In the genomic region with DNA sequence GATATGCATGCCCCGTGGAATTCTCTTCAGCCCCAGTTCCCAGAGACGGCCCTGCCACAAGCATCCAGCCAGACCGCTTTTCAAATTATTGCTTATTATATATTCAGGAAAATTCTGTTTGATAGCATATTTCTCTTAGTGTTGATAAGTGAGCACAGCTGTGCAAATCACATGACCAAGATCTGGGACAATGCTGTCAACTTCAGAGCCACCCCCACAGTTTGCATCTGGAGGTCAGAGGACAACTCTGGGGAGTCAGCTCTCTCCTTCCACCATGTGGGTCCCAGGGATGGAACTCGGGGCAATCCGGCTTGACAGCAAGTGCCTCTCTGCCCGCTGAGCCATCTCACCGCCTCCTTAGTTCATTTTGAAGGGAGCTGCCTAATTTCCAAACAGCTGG, we compare ENCODE assay signal across 17 mouse cellular contexts.
DNase-seq lines count a peak whose midpoint lies in the region; ATAC-seq lines count a peak whose summit lies in the region.
"Had no signal": no experiment of that assay in that cellular context is flagged by ENCODE, and none has a peak within 500 bp of the region (broad histone marks: within the 10 kb centered on the region; RNA-seq: fewer than 3 reads in every experiment).

No protein-coding gene starts in this region.

- no peak overlapping the region for H3K4me2 ChIP-seq in embryonic facial prominence, embryonic 12.5 days (replicated peaks)
- H3K4me2 ChIP-seq in kidney, embryonic 14.5 days (replicated peaks; ENCODE audit: low read depth, low read length) = no peak overlapping the region
- no peak overlapping the region for H3K4me2 ChIP-seq in lung, embryonic 15.5 days
- no peak overlapping the region for H3K4me2 ChIP-seq in stomach, embryonic 15.5 days
- H3K4me2 ChIP-seq: hindbrain, embryonic 13.5 days; liver, embryonic 12.5 days; midbrain, embryonic 15.5 days had no signal

- H3K4me3 ChIP-seq in embryonic facial prominence, embryonic 12.5 days = no peak overlapping the region
- H3K4me3 ChIP-seq in embryonic facial prominence, embryonic 10.5 days = no peak overlapping the region
- H3K4me3 ChIP-seq in kidney, embryonic 14.5 days (ENCODE audit: low read length) = no peak overlapping the region
- H3K4me3 ChIP-seq in lung, embryonic 15.5 days = no peak overlapping the region
- H3K4me3 ChIP-seq in stomach, embryonic 15.5 days (replicated peaks) = no peak overlapping the region
- H3K4me3 ChIP-seq: hindbrain, embryonic 13.5 days; liver, embryonic 12.5 days; midbrain, embryonic 15.5 days had no signal

- 57% methylated on average over 7 of the region's 7 CpGs for WGBS in embryonic facial prominence, embryonic 12.5 days
- 76% methylated on average over 7 of the region's 7 CpGs for WGBS in embryonic facial prominence, embryonic 10.5 days
- WGBS in kidney, embryonic 14.5 days = 53% methylated on average over 7 of the region's 7 CpGs
- 33% methylated on average over 7 of the region's 7 CpGs for WGBS in lung, embryonic 15.5 days
- 31% methylated on average over 7 of the region's 7 CpGs for WGBS in stomach, embryonic 15.5 days

- no peaks in the 10 kb centered on the region for H3K36me3 ChIP-seq in embryonic facial prominence, embryonic 12.5 days
- H3K36me3 ChIP-seq in embryonic facial prominence, embryonic 10.5 days (replicated peaks) = no peaks in the 10 kb centered on the region
- H3K36me3 ChIP-seq in kidney, embryonic 14.5 days (ENCODE audit: control insufficient read depth, insufficient read depth, low read length) = no peaks in the 10 kb centered on the region
- H3K36me3 ChIP-seq in lung, embryonic 15.5 days = no peaks in the 10 kb centered on the region
- no peaks in the 10 kb centered on the region for H3K36me3 ChIP-seq in stomach, embryonic 15.5 days
- H3K36me3 ChIP-seq: hindbrain, embryonic 13.5 days; liver, embryonic 12.5 days; midbrain, embryonic 15.5 days had no signal

- H3K27ac ChIP-seq in embryonic facial prominence, embryonic 12.5 days = 0 out of 2 replicates have a peak overlapping the region, but pooled peaks have one; percentile 36
- H3K27ac ChIP-seq in embryonic facial prominence, embryonic 10.5 days (replicated peaks) = no peak overlapping the region
- H3K27ac ChIP-seq in kidney, embryonic 14.5 days (ENCODE audit: low read depth, low read length) = peak overlapping the region; percentile 44
- peak overlapping the region; percentile 66 for H3K27ac ChIP-seq in lung, embryonic 15.5 days
- peak overlapping the region; percentile 88 for H3K27ac ChIP-seq in stomach, embryonic 15.5 days
- H3K27ac ChIP-seq: hindbrain, embryonic 13.5 days; liver, embryonic 12.5 days; midbrain, embryonic 15.5 days had no signal

- H3K9ac ChIP-seq in embryonic facial prominence, embryonic 12.5 days = no peak overlapping the region
- no peak overlapping the region for H3K9ac ChIP-seq in kidney, embryonic 14.5 days (ENCODE audit: low read depth, low read length)
- no peak overlapping the region for H3K9ac ChIP-seq in lung, embryonic 15.5 days
- no peak overlapping the region for H3K9ac ChIP-seq in stomach, embryonic 15.5 days
- H3K9ac ChIP-seq: hindbrain, embryonic 13.5 days; liver, embryonic 12.5 days; midbrain, embryonic 15.5 days had no signal

- ATAC-seq in embryonic facial prominence, embryonic 12.5 days (ENCODE audit: insufficient number of reproducible peaks, insufficient read depth, low FRiP score, low TSS enrichment) = no peak
- ATAC-seq in kidney, embryonic 14.5 days (ENCODE audit: low FRiP score, low TSS enrichment) = no peak
- ATAC-seq in lung, embryonic 15.5 days (ENCODE audit: borderline replicate concordance, extremely low read depth, low FRiP score, low TSS enrichment) = peak; percentile 66; the same call in 1 of the 2 replicates
- ATAC-seq in stomach, embryonic 15.5 days (ENCODE audit: insufficient read depth, low FRiP score, low read depth) = no peak
- no peak for ATAC-seq in erythroblast, adult 5-6 weeks (replicated peaks; ENCODE audit: low FRiP score, poor library complexity, severe bottlenecking)
- ATAC-seq: liver, embryonic 12.5 days; midbrain, embryonic 15.5 days had no signal

- peaks cover 14% of the 10 kb centered on the region; the same call in 1 of the 2 replicates for H3K4me1 ChIP-seq in embryonic facial prominence, embryonic 12.5 days
- peaks cover 38% of the 10 kb centered on the region for H3K4me1 ChIP-seq in embryonic facial prominence, embryonic 10.5 days
- H3K4me1 ChIP-seq in kidney, embryonic 14.5 days (ENCODE audit: control insufficient read depth, insufficient read depth, low read length) = peaks cover 33% of the 10 kb centered on the region
- peaks cover 35% of the 10 kb centered on the region for H3K4me1 ChIP-seq in lung, embryonic 15.5 days
- peaks cover 35% of the 10 kb centered on the region for H3K4me1 ChIP-seq in stomach, embryonic 15.5 days
- H3K4me1 ChIP-seq: liver, embryonic 12.5 days; midbrain, embryonic 15.5 days had no signal

- H3K9me3 ChIP-seq in embryonic facial prominence, embryonic 12.5 days = no peaks in the 10 kb centered on the region
- no peaks in the 10 kb centered on the region for H3K9me3 ChIP-seq in embryonic facial prominence, embryonic 10.5 days
- H3K9me3 ChIP-seq in kidney, embryonic 14.5 days (ENCODE audit: control insufficient read depth, low read length) = no peaks in the 10 kb centered on the region
- H3K9me3 ChIP-seq in lung, embryonic 15.5 days = no peaks in the 10 kb centered on the region
- H3K9me3 ChIP-seq in stomach, embryonic 15.5 days = no peaks in the 10 kb centered on the region
- H3K9me3 ChIP-seq: hindbrain, embryonic 13.5 days; liver, embryonic 12.5 days; midbrain, embryonic 15.5 days had no signal

- no peak for DNase-seq in embryonic facial prominence, embryonic 10.5 days (ENCODE audit: low spot score)
- no peak for DNase-seq in kidney, adult 9 months
- DNase-seq in thymus, postnatal 36 days = no peak
- DNase-seq: adrenal gland, adult 8-10 months; cerebellum, adult 11-12 months; gastrocnemius, postnatal 14 days; layer of hippocampus, postnatal 36 days; left cerebral cortex, postnatal 4 days; right cerebral cortex, adult 18-20 months had no signal

- no peaks in the 10 kb centered on the region for H3K27me3 ChIP-seq in embryonic facial prominence, embryonic 12.5 days
- H3K27me3 ChIP-seq in embryonic facial prominence, embryonic 10.5 days (replicated peaks; ENCODE audit: low read depth, poor library complexity, severe bottlenecking) = no peaks in the 10 kb centered on the region
- H3K27me3 ChIP-seq in kidney, embryonic 14.5 days (ENCODE audit: control insufficient read depth, insufficient read depth, low read length) = no peaks in the 10 kb centered on the region
- H3K27me3 ChIP-seq in lung, embryonic 15.5 days = no peaks in the 10 kb centered on the region
- no peaks in the 10 kb centered on the region for H3K27me3 ChIP-seq in stomach, embryonic 15.5 days (replicated peaks)
- H3K27me3 ChIP-seq: hindbrain, embryonic 13.5 days; liver, embryonic 12.5 days; midbrain, embryonic 15.5 days had no signal
